12 mouse cellular contexts compared by ENCODE assay signal in the genomic region with DNA sequence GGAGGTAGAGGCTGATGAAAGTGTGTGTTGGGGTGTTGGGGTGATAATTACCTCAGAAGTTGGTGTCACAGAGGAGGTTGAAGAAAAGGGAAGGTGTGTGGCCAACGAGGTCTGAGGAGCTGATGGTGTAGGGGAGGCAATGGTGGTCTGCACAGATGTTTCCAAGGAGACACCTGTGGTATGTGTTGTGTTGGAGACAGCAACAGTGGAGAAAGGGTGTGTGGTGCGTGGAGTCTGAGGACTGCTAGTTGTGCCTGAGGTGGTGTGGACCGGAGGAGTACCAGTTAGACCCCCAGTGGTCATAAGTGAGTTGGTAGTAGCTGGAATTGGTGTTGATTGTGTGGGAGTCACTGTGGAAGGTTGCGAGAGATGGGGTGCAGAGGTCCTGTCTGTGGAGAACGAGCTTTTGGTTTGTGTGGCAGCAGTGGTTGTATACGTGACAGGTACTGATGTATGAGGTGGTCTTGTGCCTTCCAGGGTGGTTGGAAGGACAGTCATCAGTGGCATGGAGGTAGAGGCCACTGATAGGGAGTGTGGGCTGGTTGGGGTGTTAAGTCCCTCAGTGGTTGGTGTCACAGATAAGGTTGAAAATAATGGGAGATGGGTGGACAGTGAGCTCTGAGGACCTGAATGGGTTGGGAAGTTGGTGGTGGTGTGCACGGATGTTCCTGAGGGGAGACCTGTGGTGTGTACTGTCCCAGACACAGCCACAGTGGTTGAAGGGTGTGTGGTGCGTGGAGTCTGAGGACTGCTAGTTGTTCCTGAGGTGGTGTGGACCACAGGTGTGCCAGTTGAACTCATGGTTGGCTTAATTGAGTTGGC. TPM values are rescaled to one million over a fixed set of nuclear protein-coding genes. Genes with fewer than 3 reads are reported as not detected.
DNase-seq lines count a peak whose midpoint lies in the region; ATAC-seq lines count a peak whose summit lies in the region.
"Not testable (repeated sequence)": the region's sequence is repeated elsewhere in the genome, so short reads cannot be mapped to it uniquely, and the experiment has no call there.
"Had no signal": no experiment of that assay in that cellular context is flagged by ENCODE, and none has a peak within 500 bp of the region (broad histone marks: within the 10 kb centered on the region; RNA-seq: fewer than 3 reads in every experiment).

No protein-coding gene starts in this region.

- ATAC-seq in cerebellum, adult (ENCODE audit: insufficient number of reproducible peaks, low FRiP score, low TSS enrichment) = peak; percentile 36
- peak; percentile 50 for ATAC-seq in forebrain, embryonic 13.5 days
- ATAC-seq in heart, embryonic 16.5 days (replicated peaks; ENCODE audit: extremely low read depth, insufficient read depth, low FRiP score) = peak; percentile 28
- ATAC-seq in intestine, embryonic 14.5 days (replicated peaks; ENCODE audit: low FRiP score, low TSS enrichment, low read depth) = peak; percentile 75
- peak; percentile 59 for ATAC-seq in limb, embryonic 13.5 days (ENCODE audit: low FRiP score, low read depth)
- peak; percentile 32 for ATAC-seq in lung, embryonic 16.5 days (ENCODE audit: low read depth)
- peak; percentile 48 for ATAC-seq in monocyte, adult 5-6 weeks (replicated peaks; ENCODE audit: insufficient number of reproducible peaks, low FRiP score, low TSS enrichment, poor library complexity, severe bottlenecking)
- peak; percentile 70 for ATAC-seq in stomach, embryonic 16.5 days (ENCODE audit: insufficient read depth, low FRiP score)

- H3K9me3 ChIP-seq in forebrain, embryonic 13.5 days (replicated peaks); heart, embryonic 16.5 days (replicated peaks; ENCODE audit: control insufficient read depth, low read length); intestine, embryonic 14.5 days (ENCODE audit: control insufficient read depth, low read length); limb, embryonic 13.5 days; lung, embryonic 16.5 days (ENCODE audit: control insufficient read depth, low read length); stomach, embryonic 16.5 days (replicated peaks; ENCODE audit: control insufficient read depth, low read length): not testable (repeated sequence)

- H3K36me3 ChIP-seq in forebrain, embryonic 13.5 days (ENCODE audit: poor library complexity, severe bottlenecking) = peaks cover 13% of the 10 kb centered on the region
- H3K36me3 ChIP-seq in heart, embryonic 16.5 days (ENCODE audit: control insufficient read depth, insufficient read depth); lung, embryonic 16.5 days (ENCODE audit: control insufficient read depth, insufficient read depth, low read length); stomach, embryonic 16.5 days (ENCODE audit: control insufficient read depth, insufficient read depth, low read length): not testable (repeated sequence)
- H3K36me3 ChIP-seq in intestine, embryonic 14.5 days (ENCODE audit: control insufficient read depth, insufficient read depth, low read length) = peaks cover 12% of the 10 kb centered on the region
- H3K36me3 ChIP-seq in limb, embryonic 13.5 days = peaks cover 13% of the 10 kb centered on the region

- not testable (repeated sequence) for H3K27ac ChIP-seq in forebrain, embryonic 13.5 days; heart, embryonic 16.5 days (ENCODE audit: low read length); intestine, embryonic 14.5 days (ENCODE audit: low read depth); limb, embryonic 13.5 days; lung, embryonic 16.5 days (ENCODE audit: low read length); stomach, embryonic 16.5 days (ENCODE audit: low read length)

- not testable (repeated sequence) for H3K9ac ChIP-seq in forebrain, embryonic 13.5 days; heart, embryonic 16.5 days (ENCODE audit: low read length); intestine, embryonic 14.5 days (ENCODE audit: low read length); limb, embryonic 13.5 days; lung, embryonic 16.5 days (ENCODE audit: low read length); stomach, embryonic 16.5 days (ENCODE audit: low read length)

- 93% methylated on average over 6 of the region's 8 CpGs for WGBS in forebrain, embryonic 13.5 days
- 85% methylated on average over 5 of the region's 8 CpGs for WGBS in heart, embryonic 16.5 days
- 87% methylated on average over 5 of the region's 8 CpGs for WGBS in intestine, embryonic 14.5 days
- WGBS in limb, embryonic 13.5 days = 92% methylated on average over 6 of the region's 8 CpGs
- 87% methylated on average over 6 of the region's 8 CpGs for WGBS in lung, embryonic 16.5 days
- WGBS in stomach, embryonic 16.5 days = 91% methylated on average over 5 of the region's 8 CpGs

- H3K4me1 ChIP-seq in forebrain, embryonic 13.5 days; heart, embryonic 16.5 days (ENCODE audit: control insufficient read depth, insufficient read depth, low read length); intestine, embryonic 14.5 days (replicated peaks; ENCODE audit: control insufficient read depth, insufficient read depth, low read length); limb, embryonic 13.5 days; lung, embryonic 16.5 days (replicated peaks; ENCODE audit: control insufficient read depth, insufficient read depth, low read length); stomach, embryonic 16.5 days (ENCODE audit: control insufficient read depth, insufficient read depth, low read length): not testable (repeated sequence)

- DNase-seq in intestine, embryonic 14.5 days (ENCODE audit: low spot score) = not testable (repeated sequence)

- not testable (repeated sequence) for H3K27me3 ChIP-seq in forebrain, embryonic 13.5 days; heart, embryonic 16.5 days (ENCODE audit: control insufficient read depth, insufficient read depth, low read length); intestine, embryonic 14.5 days (replicated peaks; ENCODE audit: control insufficient read depth, insufficient read depth, low read length); limb, embryonic 13.5 days; lung, embryonic 16.5 days (ENCODE audit: control insufficient read depth, insufficient read depth, low read depth, low read length); stomach, embryonic 16.5 days (ENCODE audit: control insufficient read depth, insufficient read depth, low read length)

- H3K4me3 ChIP-seq in forebrain, embryonic 13.5 days; heart, embryonic 16.5 days (ENCODE audit: low read length); intestine, embryonic 14.5 days (ENCODE audit: low read depth, low read length); limb, embryonic 13.5 days; lung, embryonic 16.5 days (ENCODE audit: low read length); stomach, embryonic 16.5 days (replicated peaks; ENCODE audit: low read length): not testable (repeated sequence)

- not testable (repeated sequence) for H3K4me2 ChIP-seq in forebrain, embryonic 13.5 days; heart, embryonic 16.5 days (ENCODE audit: low read depth, low read length); intestine, embryonic 14.5 days (ENCODE audit: low read length); limb, embryonic 13.5 days (replicated peaks); lung, embryonic 16.5 days (ENCODE audit: low read depth, low read length); stomach, embryonic 16.5 days (ENCODE audit: low read depth, low read length)

RNA-seq across cellular contexts. Expression of gene Muc6, which starts 16.4 kb away (rescaled TPM):
- polyA plus RNA-seq in forebrain, embryonic 13.5 days (2015; fragmentation: Nextera tagmentation; extraction: Ambion mirVana) = 0.10 and 0.25 TPM in 2 replicates
- polyA plus RNA-seq in heart, embryonic 16.5 days (2015; fragmentation: Nextera tagmentation; extraction: Ambion mirVana) = 0.14 and 0.18 TPM in 2 replicates
- 0.23 and 0.24 TPM in 2 replicates for polyA plus RNA-seq in intestine, embryonic 14.5 days (2014; fragmentation: Nextera tagmentation; extraction: Ambion mirVana)
- polyA plus RNA-seq in limb, embryonic 13.5 days (2015; fragmentation: Nextera tagmentation; extraction: Ambion mirVana) = 0.18 and 0.32 TPM in 2 replicates
- polyA plus RNA-seq in lung, embryonic 16.5 days (2015; fragmentation: Nextera tagmentation; extraction: Ambion mirVana) = 0.13 and 0.21 TPM in 2 replicates
- total RNA-seq in monocyte, adult 5-6 weeks (2017) = 0.10 to 0.21 TPM in 2 of 3 replicates, not detected in the other
- 3.8 and 6.3 TPM in 2 replicates for polyA plus RNA-seq in stomach, embryonic 16.5 days (2015; fragmentation: Nextera tagmentation; extraction: Ambion mirVana)
- total RNA-seq: adrenal gland, postnatal 25 days; gastrocnemius, postnatal 36 days; heart, postnatal 36 days had no signal
- polyA plus RNA-seq: cortical plate, adult 2 months had no signal

RNA-seq across cellular contexts. Expression of gene Muc2, which starts 51.4 kb away (rescaled TPM):
- polyA plus RNA-seq in forebrain, embryonic 13.5 days (2015; fragmentation: Nextera tagmentation; extraction: Ambion mirVana) = 0.11 and 0.21 TPM in 2 replicates
- polyA plus RNA-seq in heart, embryonic 16.5 days (2015; fragmentation: Nextera tagmentation; extraction: Ambion mirVana) = 0.31 and 1.1 TPM in 2 replicates
- 1.1 and 1.6 TPM in 2 replicates for polyA plus RNA-seq in intestine, embryonic 14.5 days (2014; fragmentation: Nextera tagmentation; extraction: Ambion mirVana)
- polyA plus RNA-seq in limb, embryonic 13.5 days (2015; fragmentation: Nextera tagmentation; extraction: Ambion mirVana) = 0.32 and 1.1 TPM in 2 replicates
- polyA plus RNA-seq in lung, embryonic 16.5 days (2015; fragmentation: Nextera tagmentation; extraction: Ambion mirVana) = 0.35 and 0.48 TPM in 2 replicates
- not detected in 3 replicates for total RNA-seq in monocyte, adult 5-6 weeks (2017)
- 2.5 and 3.2 TPM in 2 replicates for polyA plus RNA-seq in stomach, embryonic 16.5 days (2015; fragmentation: Nextera tagmentation; extraction: Ambion mirVana)
- total RNA-seq: gastrocnemius, postnatal 36 days; heart, postnatal 36 days had no signal
